Mouse (Mus musculus): ENCODE measurements around the gene Tmem97. TPM values are rescaled to one million over a fixed set of nuclear protein-coding genes. Genes with fewer than 3 reads are reported as not detected.
"Not testable (repeated sequence)": the region's sequence is repeated elsewhere in the genome, so short reads cannot be mapped to it uniquely, and the experiment has no call there.

The Tmem97 gene
- polyA plus RNA-seq (2015; fragmentation: Nextera tagmentation; extraction: Ambion mirVana), result 59.1 and 68.2 TPM in 2 replicates

GRCm38 (mm10) chr11:78550168-78551058, at the start of gene Tmem97:
Tmem97 (minus strand) TSS chr11:78550777.
- peak; percentile 97 for DNase-seq (ENCODE audit: low spot score)

- peak; percentile 78 for DNase-seq (ENCODE audit: low spot score)
Observed at GRCm38 (mm10) chr11:78600051-78600450, 49.5 kb upstream of the Tmem97 start.

GRCm38 (mm10) chr11:78598763-78599415, 48.3 kb upstream of the Tmem97 start:
- no peak for DNase-seq (ENCODE audit: low spot score)

- no peak for DNase-seq (ENCODE audit: low spot score)
Observed at GRCm38 (mm10) chr11:78596750-78597149, 46.2 kb upstream of the Tmem97 start.

- no peak for DNase-seq (ENCODE audit: low spot score)
Observed at GRCm38 (mm10) chr11:78595773-78596172, 45.2 kb upstream of the Tmem97 start.

- DNase-seq (ENCODE audit: low spot score), result no peak
Observed at GRCm38 (mm10) chr11:78594271-78594964, 43.8 kb upstream of the Tmem97 start.

GRCm38 (mm10) chr11:78587677-78588076, 37.1 kb upstream of the Tmem97 start:
- DNase-seq (ENCODE audit: low spot score), result not testable (repeated sequence)

GRCm38 (mm10) chr11:78586099-78586498, 35.5 kb upstream of the Tmem97 start:
- DNase-seq (ENCODE audit: low spot score), result peak; percentile 37

GRCm38 (mm10) chr11:78582848-78583247, 32.3 kb upstream of the Tmem97 start:
- no peak for DNase-seq (ENCODE audit: low spot score)

GRCm38 (mm10) chr11:78574975-78575374, 24.4 kb upstream of the Tmem97 start:
- no peak for DNase-seq (ENCODE audit: low spot score)

- no peak for DNase-seq (ENCODE audit: low spot score)
Observed at GRCm38 (mm10) chr11:78574536-78574935, 24.0 kb upstream of the Tmem97 start.

GRCm38 (mm10) chr11:78574031-78574430, 23.5 kb upstream of the Tmem97 start:
- not testable (repeated sequence) for DNase-seq (ENCODE audit: low spot score)

- DNase-seq (ENCODE audit: low spot score), result no peak
Observed at GRCm38 (mm10) chr11:78571854-78572253, 21.3 kb upstream of the Tmem97 start.

GRCm38 (mm10) chr11:78571441-78571840, 20.9 kb upstream of the Tmem97 start:
- DNase-seq (ENCODE audit: low spot score), result no peak

GRCm38 (mm10) chr11:78569806-78570205, 19.2 kb upstream of the Tmem97 start:
- DNase-seq (ENCODE audit: low spot score), result no peak

- DNase-seq (ENCODE audit: low spot score), result no peak
Observed at GRCm38 (mm10) chr11:78568827-78569226, 18.2 kb upstream of the Tmem97 start.

- no peak for DNase-seq (ENCODE audit: low spot score)
Observed at GRCm38 (mm10) chr11:78567614-78568013, 17.0 kb upstream of the Tmem97 start.

- DNase-seq (ENCODE audit: low spot score), result no peak
Observed at GRCm38 (mm10) chr11:78566775-78567174, 16.2 kb upstream of the Tmem97 start.

- DNase-seq (ENCODE audit: low spot score), result peak; percentile 77
Observed at GRCm38 (mm10) chr11:78560447-78560846, 9.9 kb upstream of the Tmem97 start.

GRCm38 (mm10) chr11:78557241-78557640, 6.7 kb upstream of the Tmem97 start:
- DNase-seq (ENCODE audit: low spot score), result no peak

GRCm38 (mm10) chr11:78556070-78556469, 5.5 kb upstream of the Tmem97 start:
- no peak for DNase-seq (ENCODE audit: low spot score)

GRCm38 (mm10) chr11:78555623-78556022, 5.0 kb upstream of the Tmem97 start:
- no peak for DNase-seq (ENCODE audit: low spot score)

Measured in thymus, postnatal 0 days (tissue).